Mouse (Mus musculus): ENCODE data around the gene Tmtc1.

The Tmtc1 gene

GRCm38 (mm10) chr6:148371223-148371622 is 73.0 kb downstream of the Tmtc1 start:
- no peak for DNase-seq (ENCODE audit: low read depth, low spot score)

- DNase-seq (ENCODE audit: low read depth, low spot score): no peak
Observed at GRCm38 (mm10) chr6:148367094-148367539, 77.1 kb downstream of the Tmtc1 start.

GRCm38 (mm10) chr6:148366629-148367028 is 77.6 kb downstream of the Tmtc1 start:
- DNase-seq (ENCODE audit: low read depth, low spot score): no peak

GRCm38 (mm10) chr6:148363162-148363561 is 81.0 kb downstream of the Tmtc1 start:
- DNase-seq (ENCODE audit: low read depth, low spot score): no peak

GRCm38 (mm10) chr6:148362475-148362874 is 81.7 kb downstream of the Tmtc1 start:
- no peak for DNase-seq (ENCODE audit: low read depth, low spot score)

GRCm38 (mm10) chr6:148359348-148359905 is 84.8 kb downstream of the Tmtc1 start:
- DNase-seq (ENCODE audit: low read depth, low spot score): no peak

- peak; percentile 45 for DNase-seq (ENCODE audit: low read depth, low spot score)
Observed at GRCm38 (mm10) chr6:148358580-148359246, 85.5 kb downstream of the Tmtc1 start.

- DNase-seq (ENCODE audit: low read depth, low spot score): no peak
Observed at GRCm38 (mm10) chr6:148356141-148356540, 88.0 kb downstream of the Tmtc1 start.

GRCm38 (mm10) chr6:148354509-148355474 is 89.4 kb downstream of the Tmtc1 start:
- no peak for DNase-seq (ENCODE audit: low read depth, low spot score)

GRCm38 (mm10) chr6:148354151-148354508 is 90.1 kb downstream of the Tmtc1 start:
- no peak for DNase-seq (ENCODE audit: low read depth, low spot score)

- no peak for DNase-seq (ENCODE audit: low read depth, low spot score)
Observed at GRCm38 (mm10) chr6:148345001-148345400, 99.2 kb downstream of the Tmtc1 start.

- DNase-seq (ENCODE audit: low read depth, low spot score): peak; percentile 56
Observed at GRCm38 (mm10) chr6:148342191-148342590, 102.0 kb downstream of the Tmtc1 start.

- no peak for DNase-seq (ENCODE audit: low read depth, low spot score)
Observed at GRCm38 (mm10) chr6:148341765-148342164, 102.4 kb downstream of the Tmtc1 start.

GRCm38 (mm10) chr6:148338326-148338957 is 105.7 kb downstream of the Tmtc1 start:
- no peak for DNase-seq (ENCODE audit: low read depth, low spot score)

GRCm38 (mm10) chr6:148336290-148336955 is 107.8 kb downstream of the Tmtc1 start:
- DNase-seq (ENCODE audit: low read depth, low spot score): no peak

GRCm38 (mm10) chr6:148331916-148332315 is 112.3 kb downstream of the Tmtc1 start:
- no peak for DNase-seq (ENCODE audit: low read depth, low spot score)

- DNase-seq (ENCODE audit: low read depth, low spot score): no peak
Observed at GRCm38 (mm10) chr6:148329976-148330375, 114.2 kb downstream of the Tmtc1 start.

- no peak for DNase-seq (ENCODE audit: low read depth, low spot score)
Observed at GRCm38 (mm10) chr6:148328928-148329327, 115.3 kb downstream of the Tmtc1 start.

- no peak for DNase-seq (ENCODE audit: low read depth, low spot score)
Observed at GRCm38 (mm10) chr6:148328130-148328529, 116.1 kb downstream of the Tmtc1 start.

- no peak for DNase-seq (ENCODE audit: low read depth, low spot score)
Observed at GRCm38 (mm10) chr6:148318736-148319135, 125.5 kb downstream of the Tmtc1 start.

GRCm38 (mm10) chr6:148315571-148316080 is 128.6 kb downstream of the Tmtc1 start:
- DNase-seq (ENCODE audit: low read depth, low spot score): no peak
